Mouse (Mus musculus) midbrain, postnatal 0 days (tissue): ENCODE results near the gene Speer4a. TPM values are rescaled to one million over a fixed set of nuclear protein-coding genes. Genes with fewer than 3 reads are reported as not detected.
"Not testable (repeated sequence)": the region's sequence is repeated elsewhere in the genome, so short reads cannot be mapped to it uniquely, and the experiment has no call there.

ENCODE experiments used
- ATAC-seq: fragments of 200-750 bp; cut with Nextera tagmentation; 2 replicates; pipeline ENCODE4 v1.8.0; 2017; ENCODE audit warnings: moderate number of reproducible peaks, mild to moderate bottlenecking, moderate TSS enrichment, moderate library complexity; ENCODE audit not compliant: low FRiP score
- DNase-seq: peaks from one replicate; pipeline ENCODE4 v3.0.0-alpha.2; 2015; ENCODE audit warnings: low spot score
- H3K27ac ChIP-seq: fragments of 300-500 bp; sonication (generic); 2 replicates; pipeline ENCODE4 v1.5.1; 2014; ENCODE audit warnings: low read depth, mild to moderate bottlenecking, low read length, mixed read lengths
- H3K27me3 ChIP-seq: fragments of 300-500 bp; sonication (generic); 2 replicates; pipeline ENCODE4 v1.6.1; 2014; ENCODE audit warnings: low read length, control low read depth, mixed read lengths; ENCODE audit not compliant: insufficient read depth
- H3K36me3 ChIP-seq: fragments of 300-500 bp; sonication (generic); 2 replicates; pipeline ENCODE4 v1.6.1; 2014; ENCODE audit warnings: low read length, control low read depth, mixed read lengths; ENCODE audit not compliant: insufficient read depth
- H3K4me1 ChIP-seq: fragments of 300-500 bp; sonication (generic); 2 replicates; pipeline ENCODE4 v1.6.1; 2014; ENCODE audit warnings: mild to moderate bottlenecking, control low read depth, antibody characterized with exemption, low read length, mixed read lengths; ENCODE audit not compliant: insufficient read depth
- H3K4me2 ChIP-seq: fragments of 300-500 bp; sonication (generic); 2 replicates; pipeline ENCODE4 v1.6.1; 2014; ENCODE audit warnings: low read depth, mild to moderate bottlenecking, low read length, mixed read lengths; ENCODE audit not compliant: poor library complexity, severe bottlenecking
- H3K4me3 ChIP-seq: fragments of 300-500 bp; sonication (generic); 2 replicates; pipeline ENCODE4 v1.5.1; 2014; ENCODE audit warnings: low read depth, mild to moderate bottlenecking, low read length, moderate library complexity
- H3K9ac ChIP-seq: fragments of 300-500 bp; sonication (generic); replicated peaks from 2 replicates; pipeline ENCODE4 v1.6.1; 2014; ENCODE audit warnings: mild to moderate bottlenecking, low read length, moderate library complexity, mixed read lengths; ENCODE audit not compliant: poor library complexity, severe bottlenecking
- H3K9me3 ChIP-seq: fragments of 300-500 bp; sonication (generic); 2 replicates; pipeline ENCODE4 v1.6.1; 2016; ENCODE audit warnings: low read length, control low read depth
- CTCF ChIP-seq: IDR thresholded peaks from 2 replicates; pipeline ENCODE4 v1.5.1; 2016; ENCODE audit warnings: antibody characterized with exemption, mild to moderate bottlenecking
- WGBS: fragments of 180-500 bp; shearing (Covaris S2); extraction: QIAGEN DNeasy Blood & Tissue Kit; methylation state at CpG from one replicate; pipeline ENCODE4 v1.1.7; 2014; 5-methylcytosine and 5-hydroxymethylcytosine counted together
- polyA plus RNA-seq: library from polyadenylated mRNA; unstranded; fragments of >200 nt; fragmentation: Nextera tagmentation; extraction: Ambion mirVana; gene quantifications from 2 replicates; pipeline ENCODE4 v1.2.1, GENCODE M21; 2015
- total RNA-seq: library from RNA; depleted of rRNA; stranded (reverse); fragments of >200 nt; gene quantifications from 2 replicates; pipeline ENCODE4 v1.2.3, GENCODE M21; 2014; rRNA removed

Speer4a gene
- total and polyA plus RNA-seq, 2 experiments from 2014 or later: 0.20 to 0.22 TPM

DNA sequence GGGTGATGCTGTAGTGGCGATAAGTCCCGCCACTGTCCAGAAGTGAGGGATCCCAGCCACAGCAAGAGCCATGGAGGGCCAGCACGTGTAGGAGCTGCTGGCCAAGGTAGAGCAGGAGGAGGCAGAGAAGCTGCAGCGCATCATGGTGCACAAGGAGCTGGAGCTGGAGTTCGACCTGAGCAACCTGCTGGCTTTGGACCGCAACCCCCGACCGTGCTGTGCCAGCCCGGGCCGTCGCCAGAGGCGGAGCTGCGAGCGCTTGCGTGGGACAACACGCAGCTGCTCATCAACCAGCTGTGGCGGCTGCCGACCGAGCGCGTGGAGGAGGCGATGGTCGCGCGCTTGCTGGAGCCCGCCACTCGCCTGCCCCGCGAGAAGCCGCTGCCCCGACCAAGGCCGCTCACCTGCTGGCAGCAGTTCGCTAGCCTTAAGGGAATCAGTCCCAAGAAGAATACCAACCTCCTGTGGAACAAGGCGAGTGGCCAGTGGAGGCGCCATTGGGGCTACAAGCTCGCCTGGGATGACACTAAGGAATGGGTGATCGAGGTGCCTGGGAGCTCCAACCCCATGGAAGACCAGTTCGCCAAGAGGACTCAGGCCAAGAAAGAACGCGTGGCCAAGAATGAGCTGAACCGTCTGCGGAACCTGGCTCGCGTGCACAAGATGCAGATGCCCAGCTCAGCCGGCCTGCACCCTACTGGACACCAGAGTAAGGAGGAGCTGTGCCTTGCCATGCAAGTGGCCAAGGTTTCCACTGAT is 32.2 kb downstream of the Speer4a start:
- Histone ChIP-seq H3K4me3 (peak overlapping the region; percentile 51), H3K4me2 (peak overlapping the region; percentile 82), H3K9ac (peak overlapping the region; percentile 46)
- ATAC-seq: peak; percentile 91
- peak; percentile 66 for DNase-seq
- not testable (repeated sequence) for H3K27me3 ChIP-seq, H3K4me1 ChIP-seq, H3K36me3 ChIP-seq, H3K27ac ChIP-seq, H3K9me3 ChIP-seq
- 21% methylated on average over 44 of the region's 45 CpGs for WGBS
- peak; percentile 57 for TF ChIP-seq CTCF

DNA sequence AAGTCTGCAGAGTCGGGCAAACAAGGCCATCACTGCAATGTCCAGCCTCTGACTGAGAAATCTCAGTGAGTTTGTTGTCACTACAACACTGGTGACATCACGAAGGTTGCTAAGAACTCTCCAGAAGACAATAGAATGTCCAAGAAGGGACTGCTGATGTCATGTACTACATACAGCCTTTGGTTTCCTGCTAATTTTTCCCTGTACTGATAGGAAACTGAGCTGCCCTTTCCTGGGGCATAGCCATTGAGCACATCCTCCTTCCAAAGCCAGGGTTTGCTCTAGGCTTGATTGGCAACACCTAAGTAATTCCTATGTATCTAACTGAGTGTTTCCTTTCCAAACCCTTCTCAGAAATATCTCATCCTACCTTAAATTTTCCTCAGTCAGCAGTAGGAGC is 34.7 kb downstream of the Speer4a start, which contains the start of gene Gm1979:
Gm1979 (minus strand) TSS at position 101 of the 400 bp plus-strand sequence.
- H3K9me3 ChIP-seq, H3K4me2 ChIP-seq, H3K36me3 ChIP-seq, H3K4me3 ChIP-seq, H3K9ac ChIP-seq, H3K27me3 ChIP-seq, DNase-seq, ATAC-seq, H3K27ac ChIP-seq, H3K4me1 ChIP-seq: not testable (repeated sequence)
- WGBS: 88% methylated on average over 1 of the region's 2 CpGs

DNA sequence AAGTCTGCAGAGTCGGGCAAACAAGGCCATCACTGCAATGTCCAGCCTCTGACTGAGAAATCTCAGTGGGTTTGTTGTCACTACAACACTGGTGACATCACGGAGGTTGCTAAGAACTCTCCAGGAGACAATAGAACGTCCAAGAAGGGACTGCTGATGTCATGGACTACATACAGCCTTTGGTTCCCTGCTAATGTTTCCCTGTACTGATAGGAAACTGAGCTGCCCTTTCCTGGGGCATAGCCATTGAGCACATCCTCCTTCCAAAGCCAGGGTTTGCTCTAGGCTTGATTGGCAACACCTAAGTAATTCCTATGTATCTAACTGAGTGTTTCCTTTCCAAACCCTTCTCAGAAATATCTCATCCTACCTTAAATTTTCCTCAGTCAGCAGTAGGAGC is 50.8 kb downstream of the Speer4a start, which contains the start of gene Gm21698:
Gm21698 (minus strand) TSS at position 101 of the 400 bp plus-strand sequence.
- H3K9ac ChIP-seq, H3K4me2 ChIP-seq, H3K4me1 ChIP-seq, ATAC-seq, H3K4me3 ChIP-seq, H3K27ac ChIP-seq, H3K27me3 ChIP-seq, H3K36me3 ChIP-seq, H3K9me3 ChIP-seq, DNase-seq: not testable (repeated sequence)
- WGBS: no CpG with 5 or more reads among the region's 3 CpGs

Other genes starting within 250 kb of the Speer4a start
- gene Gm21663, start 97.2 kb downstream of the Speer4a start, total RNA-seq: not detected in 2 replicates
- not detected in 2 replicates for gene Gm21663, start 97.2 kb downstream of the Speer4a start, polyA plus RNA-seq
- not detected in 2 replicates for gene Gm21671, start 85.1 kb downstream of the Speer4a start, total RNA-seq
- 0.13 and 0.14 TPM in 2 replicates for gene Gm21671, start 85.1 kb downstream of the Speer4a start, polyA plus RNA-seq
- not detected in 2 replicates for gene Gm21680, start 66.9 kb downstream of the Speer4a start, total RNA-seq
- 0.10 and 0.22 TPM in 2 replicates for gene Gm21680, start 66.9 kb downstream of the Speer4a start, polyA plus RNA-seq
- not detected in 2 replicates for gene Gm21698, start 50.9 kb downstream of the Speer4a start, total RNA-seq
- 0.31 TPM in 1 of 2 replicates, not detected in the other for gene Gm21698, start 50.9 kb downstream of the Speer4a start, polyA plus RNA-seq
- gene Gm1979, start 34.8 kb downstream of the Speer4a start, total RNA-seq: not detected in 2 replicates
- 0.26 and 0.37 TPM in 2 replicates for gene Gm1979, start 34.8 kb downstream of the Speer4a start, polyA plus RNA-seq
- gene Gm5862, start 16.6 kb downstream of the Speer4a start, total RNA-seq: not detected in 2 replicates
- gene Gm5862, start 16.6 kb downstream of the Speer4a start, polyA plus RNA-seq: not detected in 2 replicates
- gene Gm7347, start 19.0 kb upstream of the Speer4a start, total RNA-seq: not detected in 2 replicates
- gene Gm7347, start 19.0 kb upstream of the Speer4a start, polyA plus RNA-seq: 0.17 TPM in 1 of 2 replicates, not detected in the other
- gene Gm10471, start 49.7 kb upstream of the Speer4a start, total RNA-seq: not detected in 2 replicates
- 0.13 TPM in 1 of 2 replicates, not detected in the other for gene Gm10471, start 49.7 kb upstream of the Speer4a start, polyA plus RNA-seq
- gene 5031410I06Rik, start 65.8 kb upstream of the Speer4a start, total RNA-seq: not detected in 2 replicates
- gene 5031410I06Rik, start 65.8 kb upstream of the Speer4a start, polyA plus RNA-seq: 0.25 and 0.28 TPM in 2 replicates
- not detected in 2 replicates for gene Gm10220, start 81.9 kb upstream of the Speer4a start, total RNA-seq
- 0.27 TPM in 1 of 2 replicates, not detected in the other for gene Gm10220, start 81.9 kb upstream of the Speer4a start, polyA plus RNA-seq
- gene Gm7361, start 218.1 kb upstream of the Speer4a start, total RNA-seq: 1.1 and 1.4 TPM in 2 replicates
- gene Gm7361, start 218.1 kb upstream of the Speer4a start, polyA plus RNA-seq: 0.32 and 0.33 TPM in 2 replicates